Mouse (Mus musculus): Measurements from ENCODE around the gene Mapkbp1. TPM values are rescaled to one million over a fixed set of nuclear protein-coding genes. Genes with fewer than 3 reads are reported as not detected.

The Mapkbp1 gene
- polyA plus RNA-seq, 1 experiment = 7.5 TPM

DNA sequence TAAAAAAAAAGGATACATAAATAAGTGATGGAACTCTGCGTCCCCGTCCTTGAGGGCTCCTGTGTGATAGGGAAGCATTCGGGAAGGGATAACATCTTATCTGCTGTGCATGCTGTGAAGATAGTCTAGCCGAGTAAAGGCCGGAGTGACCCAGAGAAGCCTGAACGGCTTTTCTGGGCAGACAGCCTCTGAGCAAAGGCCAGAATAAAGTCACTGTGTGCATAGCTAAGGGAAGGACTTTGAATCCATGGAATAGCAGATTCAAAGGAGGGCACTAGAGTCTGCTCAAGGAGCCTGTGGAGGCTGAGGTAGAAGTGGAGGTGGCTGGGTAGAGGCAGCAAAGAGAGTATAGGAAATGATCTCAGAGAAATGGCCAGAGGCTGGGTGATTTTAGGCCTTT, 22.3 kb downstream of the Mapkbp1 start:
- Histone ChIP-seq H3K4me1 (ENCODE audit: control insufficient read depth, insufficient read depth, insufficient read length) (no peaks in the 10 kb centered on the region), H3K27me3 (ENCODE audit: control insufficient read depth, insufficient read depth, low read length) (no peaks in the 10 kb centered on the region), H3K27ac (ENCODE audit: insufficient read depth, low read length) (no peak overlapping the region), H3K4me3 (ENCODE audit: extremely low read depth, insufficient read depth, insufficient read length) (no peak overlapping the region), H3K36me3 (ENCODE audit: control insufficient read depth, insufficient read depth, low read length) (no peaks in the 10 kb centered on the region)
- no peak for DNase-seq (ENCODE audit: low read depth in 1 of 2, low spot score in 2 of 2)
- TF ChIP-seq CTCF (IDR thresholded peaks at IDR 0.05; ENCODE audit: extremely low read depth, insufficient read depth, insufficient read length, insufficient replicate concordance) (no peak), POLR2A (IDR thresholded peaks at IDR 0.05; ENCODE audit: low read depth, low read length) (no peak)
- 91% methylated on average over 6 of the region's 6 CpGs for WGBS

- Histone ChIP-seq H3K4me1 (ENCODE audit: control insufficient read depth, insufficient read depth, insufficient read length) (no peaks in the 10 kb centered on the region), H3K27ac (ENCODE audit: insufficient read depth, low read length) (peak overlapping the region; percentile 18), H3K27me3 (ENCODE audit: control insufficient read depth, insufficient read depth, low read length) (no peaks in the 10 kb centered on the region), H3K36me3 (ENCODE audit: control insufficient read depth, insufficient read depth, low read length) (no peaks in the 10 kb centered on the region), H3K4me3 (ENCODE audit: extremely low read depth, insufficient read depth, insufficient read length) (no peak overlapping the region)
- DNase-seq (ENCODE audit: low read depth in 1 of 2, low spot score in 2 of 2) = no peak
- 50% methylated on average over 9 of the region's 9 CpGs for WGBS
- TF ChIP-seq POLR2A (IDR thresholded peaks at IDR 0.05; ENCODE audit: low read depth, low read length) = no peak
- no peak for TF ChIP-seq CTCF (IDR thresholded peaks at IDR 0.05; ENCODE audit: extremely low read depth, insufficient read depth, insufficient read length, insufficient replicate concordance)
Measured at GRCm38 (mm10) chr2:119995391-119996281, 23.1 kb downstream of the Mapkbp1 start.

GRCm38 (mm10) chr2:119997354-119997753, 24.9 kb downstream of the Mapkbp1 start:
- WGBS = 91% methylated on average over 4 of the region's 4 CpGs
- no peaks in the 10 kb centered on the region for H3K36me3 ChIP-seq (ENCODE audit: control insufficient read depth, insufficient read depth, low read length)
- no peak overlapping the region for H3K27ac ChIP-seq (ENCODE audit: insufficient read depth, low read length)
- no peak overlapping the region for H3K4me3 ChIP-seq (ENCODE audit: extremely low read depth, insufficient read depth, insufficient read length)
- H3K4me1 ChIP-seq (ENCODE audit: control insufficient read depth, insufficient read depth, insufficient read length) = peaks cover 5% of the 10 kb centered on the region; the same call in 1 of the 2 replicates
- TF ChIP-seq CTCF (IDR thresholded peaks at IDR 0.05; ENCODE audit: extremely low read depth, insufficient read depth, insufficient read length, insufficient replicate concordance) = no peak
- TF ChIP-seq POLR2A (IDR thresholded peaks at IDR 0.05; ENCODE audit: low read depth, low read length) = no peak
- no peaks in the 10 kb centered on the region for H3K27me3 ChIP-seq (ENCODE audit: control insufficient read depth, insufficient read depth, low read length)
- no peak for DNase-seq (ENCODE audit: low read depth in 1 of 2, low spot score in 2 of 2)

GRCm38 (mm10) chr2:119999731-120000130, 27.2 kb downstream of the Mapkbp1 start:
- H3K4me3 ChIP-seq (ENCODE audit: extremely low read depth, insufficient read depth, insufficient read length) = no peak overlapping the region
- H3K36me3 ChIP-seq (ENCODE audit: control insufficient read depth, insufficient read depth, low read length) = no peaks in the 10 kb centered on the region
- H3K27ac ChIP-seq (ENCODE audit: insufficient read depth, low read length) = no peak overlapping the region
- DNase-seq (ENCODE audit: low read depth in 1 of 2, low spot score in 2 of 2) = no peak
- H3K27me3 ChIP-seq (ENCODE audit: control insufficient read depth, insufficient read depth, low read length) = no peaks in the 10 kb centered on the region
- no peak for TF ChIP-seq POLR2A (IDR thresholded peaks at IDR 0.05; ENCODE audit: low read depth, low read length)
- no peak for TF ChIP-seq CTCF (IDR thresholded peaks at IDR 0.05; ENCODE audit: extremely low read depth, insufficient read depth, insufficient read length, insufficient replicate concordance)
- WGBS = 93% methylated on average over 2 of the region's 2 CpGs
- H3K4me1 ChIP-seq (ENCODE audit: control insufficient read depth, insufficient read depth, insufficient read length) = peaks cover 5% of the 10 kb centered on the region; the same call in 1 of the 2 replicates

DNA sequence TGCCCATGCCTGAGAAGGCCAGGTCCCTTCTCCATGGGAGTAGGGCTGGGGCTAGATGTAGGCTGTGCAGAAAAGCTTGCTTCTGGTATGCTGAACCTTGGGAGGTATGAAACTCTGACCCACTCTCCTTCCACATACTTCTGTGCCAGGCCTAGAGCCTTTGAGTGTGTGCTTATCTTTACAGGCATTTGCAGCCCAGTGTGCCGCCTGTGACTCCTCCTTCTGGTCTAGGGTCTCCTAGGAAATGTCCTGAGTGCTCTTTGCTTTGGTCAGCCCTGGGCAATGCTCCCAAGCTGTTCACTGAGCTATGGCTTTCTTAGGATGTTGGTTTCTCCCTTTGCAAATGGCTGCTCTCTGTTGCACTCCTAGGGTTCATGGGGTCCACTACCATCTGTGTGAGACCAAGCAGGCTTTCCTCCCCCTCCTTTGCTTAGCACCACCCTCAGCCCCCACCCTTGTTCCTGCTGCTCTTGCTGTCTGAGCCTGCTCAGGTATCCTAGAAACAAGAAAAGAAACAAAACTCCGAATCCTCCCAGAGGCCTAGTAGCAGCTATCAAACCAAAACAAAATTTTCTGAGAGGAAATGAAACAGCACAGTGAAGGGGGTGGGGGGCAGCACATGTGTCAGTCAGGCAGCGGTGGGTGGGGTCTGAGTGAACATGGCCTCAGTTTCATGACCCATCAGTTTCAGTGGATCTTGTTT, 28.5 kb downstream of the Mapkbp1 start:
- Histone ChIP-seq H3K27me3 (ENCODE audit: control insufficient read depth, insufficient read depth, low read length) (no peaks in the 10 kb centered on the region), H3K4me3 (ENCODE audit: extremely low read depth, insufficient read depth, insufficient read length) (no peak overlapping the region), H3K4me1 (ENCODE audit: control insufficient read depth, insufficient read depth, insufficient read length) (peaks cover 5% of the 10 kb centered on the region; the same call in 1 of the 2 replicates), H3K27ac (ENCODE audit: insufficient read depth, low read length) (no peak overlapping the region), H3K36me3 (ENCODE audit: control insufficient read depth, insufficient read depth, low read length) (no peaks in the 10 kb centered on the region)
- DNase-seq (ENCODE audit: low read depth in 1 of 2, low spot score in 2 of 2) = no peak
- TF ChIP-seq CTCF (IDR thresholded peaks at IDR 0.05; ENCODE audit: extremely low read depth, insufficient read depth, insufficient read length, insufficient replicate concordance) (no peak), POLR2A (IDR thresholded peaks at IDR 0.05; ENCODE audit: low read depth, low read length) (no peak)
- WGBS = 72% methylated on average over 3 of the region's 3 CpGs

DNA sequence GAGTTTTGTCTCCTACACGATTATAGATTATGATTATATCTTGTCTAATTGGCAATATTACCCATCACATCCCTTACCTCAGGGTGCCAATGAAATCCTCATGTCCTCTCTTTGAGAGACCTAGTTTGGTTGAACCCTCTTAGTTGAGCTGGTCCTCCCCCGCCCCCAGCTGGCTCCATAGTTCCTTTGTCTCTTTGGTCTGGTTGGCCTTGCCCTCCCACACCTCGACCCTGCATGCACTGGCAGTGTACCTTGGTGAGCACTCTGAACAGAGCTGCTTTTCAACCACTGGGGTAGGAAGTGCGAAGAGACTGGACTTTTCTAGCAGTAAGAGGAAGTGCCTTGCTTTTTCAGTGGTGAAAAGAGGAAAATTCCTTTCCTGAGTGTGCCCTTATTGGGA, 29.5 kb downstream of the Mapkbp1 start:
- no peak for TF ChIP-seq POLR2A (IDR thresholded peaks at IDR 0.05; ENCODE audit: low read depth, low read length)
- TF ChIP-seq CTCF (IDR thresholded peaks at IDR 0.05; ENCODE audit: extremely low read depth, insufficient read depth, insufficient read length, insufficient replicate concordance) = no peak

More for the DNA sequence above, 29.5 kb downstream of the Mapkbp1 start:
- no peak overlapping the region for H3K4me3 ChIP-seq (ENCODE audit: extremely low read depth, insufficient read depth, insufficient read length)
- H3K36me3 ChIP-seq (ENCODE audit: control insufficient read depth, insufficient read depth, low read length) = no peaks in the 10 kb centered on the region
- H3K27ac ChIP-seq (ENCODE audit: insufficient read depth, low read length) = peak overlapping the region; percentile 39; the same call in 1 of the 2 replicates
- 63% methylated on average over 4 of the region's 4 CpGs for WGBS
- no peak for DNase-seq (ENCODE audit: low read depth in 1 of 2, low spot score in 2 of 2)
- H3K4me1 ChIP-seq (ENCODE audit: control insufficient read depth, insufficient read depth, insufficient read length) = peaks cover 5% of the 10 kb centered on the region; the same call in 1 of the 2 replicates
- H3K27me3 ChIP-seq (ENCODE audit: control insufficient read depth, insufficient read depth, low read length) = no peaks in the 10 kb centered on the region

Data from spleen, adult 2 months (tissue).